Mouse (Mus musculus): ENCODE measurements around the gene Cryz.

The Cryz gene

DNA sequence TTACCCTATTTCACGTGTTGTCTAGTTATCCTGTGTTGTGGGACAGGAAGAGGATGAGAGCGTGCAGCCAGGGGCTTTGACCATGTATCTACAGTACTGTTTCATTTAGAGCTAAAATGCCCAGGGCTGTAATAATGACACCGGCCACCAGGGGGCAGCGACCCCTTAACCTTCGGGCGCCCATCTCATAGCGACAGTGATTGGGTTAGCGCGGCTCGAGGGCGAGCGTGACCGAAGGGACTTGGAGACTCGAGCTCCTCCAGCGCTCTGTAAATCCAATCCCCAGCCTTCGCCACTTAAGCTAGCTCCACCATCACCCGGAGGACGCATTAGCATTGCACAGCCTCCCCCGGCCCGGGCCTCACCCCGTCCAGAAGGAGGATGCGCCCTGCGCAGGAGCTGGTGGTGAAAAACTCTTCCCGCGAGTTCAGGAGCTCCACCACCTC is at the start of gene Cryz:
TSS of gene Cryz (plus strand) at position 224 of the 446 bp plus-strand sequence.
- DNase-seq, result peak; percentile 93

DNA sequence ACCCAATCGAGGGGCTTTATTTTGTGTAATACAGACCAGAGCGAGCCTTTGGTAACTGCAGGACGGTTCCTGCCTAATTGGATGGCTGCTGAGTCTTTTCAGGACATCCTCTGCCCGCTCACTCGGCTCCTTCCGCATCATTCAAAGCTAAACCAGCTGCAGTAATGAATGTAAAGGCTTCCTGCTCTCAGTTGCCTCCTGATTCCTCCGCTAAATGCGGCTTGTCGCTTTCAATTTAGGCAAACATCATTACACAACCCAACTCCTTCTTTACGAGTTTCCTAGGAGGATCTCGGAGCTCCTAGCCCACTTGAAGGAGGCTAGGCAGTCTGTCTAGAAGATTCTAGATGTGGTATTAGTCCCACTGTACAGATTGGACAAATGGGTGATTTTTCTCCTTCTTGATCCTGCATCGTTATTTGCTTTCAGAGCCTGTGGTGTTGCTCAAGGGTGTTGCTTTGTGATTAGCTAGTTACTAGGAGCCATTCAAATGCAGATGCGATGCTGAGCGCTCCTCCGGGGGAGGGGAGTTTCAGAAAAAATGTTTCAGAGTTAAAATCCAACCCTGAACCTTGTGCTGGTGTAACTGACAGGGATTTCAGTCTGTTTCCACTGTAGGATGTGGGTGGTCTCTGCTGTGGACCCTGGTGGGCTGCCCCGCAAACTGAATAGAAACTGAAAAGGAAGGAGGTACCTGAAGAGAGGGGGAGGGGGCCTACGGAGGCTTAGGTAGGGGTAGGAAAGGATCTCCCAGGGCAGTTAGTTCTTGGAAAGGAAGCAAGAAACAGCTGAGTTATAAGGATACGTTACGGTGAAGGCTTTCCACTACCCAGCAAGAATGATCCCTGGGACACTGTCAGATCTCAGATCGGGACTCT is 48.7 kb upstream of the Cryz start:
- DNase-seq, result no peak

DNA sequence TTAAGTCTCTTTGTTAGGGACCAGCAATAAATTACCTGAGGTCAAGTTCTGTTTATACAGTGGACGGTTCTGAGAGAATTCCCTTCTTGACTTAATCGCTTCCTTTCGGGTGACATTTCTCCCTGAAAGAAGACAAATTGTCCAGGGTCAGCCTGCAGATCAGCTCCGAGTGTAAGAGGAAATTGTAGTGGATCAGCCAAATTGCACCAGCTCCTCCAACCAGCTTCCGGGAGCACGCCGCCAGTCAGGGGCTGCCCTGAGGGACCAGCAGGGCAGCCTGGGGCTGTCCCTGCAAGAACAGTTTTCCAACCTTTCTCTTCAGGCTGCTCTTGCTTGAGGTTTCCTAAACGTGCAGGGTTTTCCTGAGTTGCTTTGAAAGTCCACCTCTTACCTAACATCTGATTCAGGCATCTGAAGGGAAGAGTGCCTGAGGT is 47.6 kb upstream of the Cryz start:
- DNase-seq, result no peak

DNA sequence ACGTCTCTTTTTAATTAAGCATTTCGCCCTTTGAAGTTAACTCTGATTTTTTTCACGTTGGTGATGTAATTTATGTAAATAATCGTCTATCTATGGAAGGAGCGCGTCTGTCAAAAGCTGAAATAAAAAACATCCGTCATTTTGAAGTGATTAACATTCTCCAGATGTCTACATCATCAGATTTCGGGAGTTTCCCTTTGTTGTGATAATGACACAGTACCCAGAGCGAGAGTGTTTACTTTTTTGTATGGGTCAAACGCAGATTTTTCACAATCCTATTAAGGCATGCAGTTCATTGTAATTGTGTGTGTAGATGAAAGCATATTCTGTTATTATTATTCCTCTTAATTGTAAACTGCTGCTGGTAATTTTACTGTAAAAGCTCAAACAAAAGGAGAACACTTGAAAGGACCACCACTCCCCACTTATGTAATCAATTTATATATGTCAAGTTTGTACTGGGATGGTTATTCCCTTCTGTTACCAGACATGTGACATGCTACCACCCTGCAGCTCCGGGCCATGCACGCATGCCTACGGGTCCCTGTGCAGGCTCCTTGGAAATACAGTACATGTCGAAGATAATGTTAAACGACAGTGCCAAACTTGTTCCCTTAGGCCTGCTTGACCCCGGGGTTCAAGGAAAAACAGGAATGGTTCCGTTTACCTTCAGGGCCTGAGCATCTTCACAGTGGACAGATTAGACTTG is 46.0 kb upstream of the Cryz start:
- DNase-seq, result no peak

DNA sequence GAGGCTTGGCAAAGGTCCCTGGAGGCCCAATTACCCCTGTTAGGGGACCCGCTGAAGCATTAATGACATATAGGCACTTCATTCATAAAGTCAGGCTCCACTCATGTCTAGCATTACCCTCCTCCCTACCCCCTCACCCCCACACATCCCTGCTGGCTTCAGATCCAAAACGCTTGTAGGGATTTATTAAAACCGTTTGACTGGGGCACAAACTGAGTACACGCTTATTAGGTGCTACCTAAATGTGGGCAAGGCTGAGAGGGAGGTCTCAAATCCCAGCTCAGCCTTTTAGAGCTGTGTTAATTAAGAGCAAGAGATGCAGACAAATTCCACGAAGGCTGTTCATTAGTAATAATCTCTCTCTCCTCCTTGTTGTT is 45.5 kb upstream of the Cryz start:
- DNase-seq, result no peak

DNA sequence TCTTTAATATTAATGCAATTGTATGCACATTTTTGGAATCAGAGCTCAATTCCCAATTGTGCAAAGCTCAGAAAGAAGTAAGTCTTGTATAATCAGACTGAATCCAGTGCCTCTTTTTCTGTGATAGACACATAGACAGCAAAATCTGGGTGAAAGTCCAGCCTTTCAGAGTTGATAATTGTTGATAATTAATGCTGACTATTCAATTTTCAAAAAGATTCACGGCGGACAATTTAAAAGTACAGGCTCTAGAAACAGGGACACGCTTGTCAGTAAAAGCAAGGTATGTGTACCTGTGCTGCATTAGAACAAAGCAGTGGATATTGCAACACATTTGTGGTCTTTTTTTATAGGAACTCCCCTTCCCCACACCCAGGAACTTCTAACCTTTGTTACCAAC is 34.3 kb upstream of the Cryz start:
- no peak for DNase-seq

DNA sequence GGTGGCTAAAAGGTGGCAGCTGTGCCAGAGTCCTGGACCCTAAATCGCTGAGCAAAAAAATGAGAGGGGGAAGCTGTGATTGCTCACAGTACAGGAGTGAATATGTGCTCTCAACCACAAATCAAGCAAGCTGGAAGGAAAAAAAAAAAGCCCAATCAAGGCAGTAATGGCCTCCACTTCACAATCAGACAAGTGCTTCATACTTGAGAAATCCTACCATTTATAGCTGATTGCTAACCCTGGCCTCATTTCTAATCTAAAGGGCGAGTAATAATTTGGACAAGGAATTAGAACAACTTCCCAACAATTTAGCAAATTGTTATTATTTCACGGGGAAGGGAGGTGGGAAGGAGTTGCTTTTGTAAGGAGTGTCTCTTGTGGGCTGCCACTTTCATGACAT is 31.1 kb upstream of the Cryz start:
- DNase-seq, result no peak

DNA sequence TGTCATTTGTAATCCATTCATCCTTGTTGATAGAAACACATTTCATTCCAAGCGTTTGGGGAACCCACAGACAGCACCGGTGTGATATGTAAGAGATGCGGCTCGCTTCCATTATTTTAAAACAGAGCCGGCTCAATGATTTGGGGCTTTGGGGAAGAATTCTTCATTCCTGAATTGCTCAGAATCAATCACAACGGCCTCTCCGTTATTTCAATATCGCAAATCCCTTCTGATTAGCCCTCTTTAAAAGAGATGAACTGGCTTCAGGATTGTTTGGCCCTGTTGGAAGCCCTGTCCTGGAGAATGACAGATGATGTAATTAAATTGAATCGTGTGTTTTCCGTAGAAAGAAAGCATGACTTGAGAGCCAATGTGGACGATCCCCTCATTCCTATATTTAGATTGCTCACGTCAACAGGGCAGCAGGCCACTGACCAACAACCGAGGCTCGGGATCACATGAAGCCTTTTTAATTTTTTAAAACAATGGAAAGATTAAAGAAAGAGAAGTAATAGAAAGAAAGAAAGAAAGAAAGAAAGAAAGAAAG is 26.4 kb upstream of the Cryz start:
- no peak for DNase-seq

DNA sequence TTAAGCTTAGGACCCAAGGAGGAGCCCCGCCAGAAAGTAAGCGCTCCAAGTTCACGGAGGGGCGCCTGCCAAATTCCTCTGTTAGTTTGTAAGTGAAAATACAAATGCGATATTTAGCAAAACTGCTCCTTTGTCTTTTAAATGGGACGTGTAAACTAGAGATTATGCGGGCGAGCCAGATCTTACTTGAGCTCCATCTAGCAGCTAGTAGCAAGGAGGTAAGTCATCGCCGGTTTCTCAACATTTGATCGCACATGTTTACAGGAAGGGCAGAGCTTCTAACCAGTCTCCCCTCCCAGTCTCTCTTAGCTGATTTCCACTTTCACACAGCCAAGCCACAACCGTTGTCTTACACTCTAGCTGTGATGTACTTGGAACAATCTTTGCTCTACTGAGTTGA is 25.7 kb upstream of the Cryz start:
- DNase-seq, result peak; percentile 6

DNA sequence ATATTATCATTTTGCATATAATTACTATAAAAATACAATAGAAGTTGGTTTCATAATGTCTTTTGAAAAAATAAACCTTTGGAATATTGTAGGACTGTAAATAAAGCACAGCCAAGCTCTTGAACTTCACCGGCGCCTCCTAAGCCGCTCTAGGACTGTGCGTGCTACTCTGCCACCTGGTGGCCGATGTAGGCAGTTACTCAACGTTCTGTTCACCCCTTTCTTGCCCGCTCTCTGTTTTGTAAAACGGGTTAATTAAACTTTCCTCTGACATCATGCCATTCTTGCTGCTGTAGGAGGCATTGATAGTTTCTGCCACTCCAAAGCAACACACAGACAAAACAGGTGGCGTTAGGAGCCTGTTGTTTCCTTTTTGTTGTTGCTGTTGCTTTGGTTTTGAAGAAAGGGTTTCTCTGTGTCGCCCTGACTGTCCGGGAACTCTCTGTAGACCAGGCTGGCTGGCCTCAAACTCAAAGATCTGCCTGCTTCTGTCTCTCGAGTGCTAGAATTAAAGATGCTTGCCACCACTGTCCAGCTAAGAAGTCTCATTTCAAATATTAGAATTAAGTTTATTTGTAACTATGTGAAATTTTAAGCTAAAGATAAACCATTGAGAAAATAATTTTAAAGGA is 24.1 kb upstream of the Cryz start:
- peak; percentile 79 for DNase-seq

DNA sequence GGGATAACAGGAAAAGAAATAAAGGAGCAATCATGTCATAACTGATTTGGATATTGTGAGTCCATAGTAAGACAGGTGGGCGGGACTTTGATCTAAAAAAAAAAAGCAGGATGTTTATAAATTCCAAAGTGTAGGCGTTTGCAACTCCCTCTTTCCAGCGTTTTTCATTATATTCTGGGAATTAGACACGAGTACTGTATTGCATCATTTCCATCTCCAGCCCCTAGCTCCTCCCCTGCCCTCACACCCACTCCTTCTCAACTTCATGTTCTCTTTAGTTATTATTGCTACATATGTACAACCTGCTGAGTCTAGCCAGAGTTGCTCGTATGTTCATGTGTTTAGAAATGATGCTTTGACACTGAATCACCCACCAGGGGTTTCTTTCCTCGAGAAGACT is 22.8 kb upstream of the Cryz start:
- DNase-seq, result no peak

DNA sequence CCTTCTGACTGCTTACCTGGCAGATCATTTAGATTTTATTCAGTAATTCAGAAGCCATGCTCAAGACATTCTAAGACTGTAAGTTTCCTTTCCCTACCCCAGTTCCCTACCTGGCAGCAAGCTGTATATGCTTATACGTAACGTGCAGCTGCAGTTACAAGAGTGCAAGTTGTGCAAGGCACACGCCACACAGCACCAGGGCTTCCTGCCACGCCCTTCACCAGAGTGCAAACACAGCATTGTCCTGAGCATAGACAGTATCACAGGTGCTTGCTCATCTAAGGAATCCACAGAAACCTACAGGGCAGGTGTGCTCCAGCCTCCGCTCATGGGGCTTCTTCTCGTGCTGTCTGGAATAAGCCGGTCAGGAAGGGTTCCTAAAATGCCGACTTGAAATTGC is 18.6 kb upstream of the Cryz start:
- DNase-seq, result no peak

DNA sequence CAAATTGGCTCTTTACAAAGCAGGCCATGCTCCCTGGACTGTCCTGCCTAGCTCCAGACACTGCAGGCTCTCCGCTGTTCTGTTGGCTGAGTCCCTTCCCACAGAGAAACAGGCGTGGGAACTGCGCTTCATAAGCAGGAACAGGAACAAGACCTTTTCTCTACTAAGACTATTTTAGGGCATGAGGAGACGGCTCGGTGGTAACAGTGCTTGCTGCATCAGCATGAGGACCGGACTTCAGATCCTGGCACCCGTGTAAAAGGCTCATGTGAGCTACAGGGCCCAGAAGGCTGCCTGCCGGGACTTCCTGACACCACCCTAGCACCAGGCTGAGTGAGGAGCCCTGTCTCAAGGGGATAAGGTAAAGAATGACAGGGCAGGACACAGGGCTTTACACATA is 12.2 kb upstream of the Cryz start:
- no peak for DNase-seq

DNA sequence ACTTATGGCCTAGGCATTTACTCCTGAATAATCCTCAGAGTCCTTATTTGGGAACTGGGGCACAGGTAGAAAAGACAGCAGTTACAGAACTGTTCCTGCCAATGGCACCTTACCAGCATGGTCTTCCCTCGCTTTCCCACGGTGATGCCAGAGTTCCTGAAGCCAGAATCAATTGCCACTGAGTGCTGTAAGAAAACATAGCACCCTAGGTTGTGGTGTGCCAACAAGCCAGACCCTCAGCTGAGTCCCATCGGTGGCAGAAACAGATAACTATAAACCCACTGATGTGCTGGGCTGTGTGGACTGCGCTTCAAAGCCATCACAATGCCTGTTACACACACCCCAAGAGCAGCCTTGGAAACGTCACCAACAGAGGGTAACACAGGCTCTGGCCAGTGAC is 5.5 kb upstream of the Cryz start:
- no peak for DNase-seq

DNA sequence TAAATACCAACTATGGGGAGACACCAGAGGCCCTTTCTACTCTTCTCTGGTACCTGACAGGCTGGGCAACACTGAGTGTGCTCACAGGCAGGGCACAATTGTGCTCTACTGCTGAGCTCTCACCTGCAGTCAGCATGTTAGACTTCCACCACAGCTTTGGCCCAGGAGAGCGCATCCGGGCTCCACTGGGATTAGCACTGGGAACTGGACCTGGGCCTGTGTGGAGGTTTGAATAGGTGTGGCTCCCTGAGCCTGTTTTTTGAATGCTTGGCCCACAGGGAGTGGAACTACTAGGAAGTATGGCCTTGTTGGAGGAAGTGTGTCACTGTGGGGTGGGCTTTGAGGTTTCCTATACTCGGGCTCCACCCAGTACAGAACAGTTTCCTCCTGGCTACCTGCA is 4.9 kb upstream of the Cryz start:
- DNase-seq, result no peak

DNA sequence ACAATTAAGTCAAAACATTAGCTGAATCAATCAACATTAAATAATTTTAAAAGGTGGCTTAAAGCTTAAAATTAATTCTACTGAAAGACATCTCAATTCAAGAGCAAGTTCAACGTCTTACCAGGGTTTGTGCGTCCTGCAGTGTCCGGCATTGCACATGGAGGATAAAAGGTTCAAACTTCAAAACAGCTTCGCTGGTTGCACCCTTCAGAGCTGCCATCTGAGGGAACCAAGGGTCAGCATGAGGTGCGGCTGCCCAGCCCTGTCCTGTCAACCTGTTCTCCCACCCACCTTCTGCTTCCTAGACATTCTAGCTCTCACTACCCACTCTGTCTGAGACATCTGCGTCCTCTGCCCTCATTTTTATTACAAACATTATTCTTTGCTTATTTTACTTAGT is 2.9 kb upstream of the Cryz start:
- no peak for DNase-seq

DNA sequence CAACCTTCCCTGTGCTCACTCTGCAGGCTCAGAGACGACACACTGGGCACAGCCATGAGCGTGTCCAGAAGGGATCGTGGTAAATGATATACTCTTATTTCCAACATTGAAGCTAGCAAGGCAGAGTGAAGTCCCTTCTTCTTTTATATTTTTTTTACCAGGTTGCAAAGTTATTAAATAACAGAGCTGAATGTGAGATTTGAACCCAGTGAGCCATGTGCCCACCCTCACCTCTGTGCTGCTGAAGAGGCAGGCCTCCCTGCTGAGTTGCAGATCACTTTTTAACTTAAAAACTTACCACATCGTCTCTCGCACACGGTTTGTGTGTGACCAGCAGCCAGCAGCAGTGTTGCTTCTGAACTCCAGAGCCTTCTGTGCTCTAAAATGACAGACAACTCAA is 2.4 kb upstream of the Cryz start:
- DNase-seq, result no peak

DNA sequence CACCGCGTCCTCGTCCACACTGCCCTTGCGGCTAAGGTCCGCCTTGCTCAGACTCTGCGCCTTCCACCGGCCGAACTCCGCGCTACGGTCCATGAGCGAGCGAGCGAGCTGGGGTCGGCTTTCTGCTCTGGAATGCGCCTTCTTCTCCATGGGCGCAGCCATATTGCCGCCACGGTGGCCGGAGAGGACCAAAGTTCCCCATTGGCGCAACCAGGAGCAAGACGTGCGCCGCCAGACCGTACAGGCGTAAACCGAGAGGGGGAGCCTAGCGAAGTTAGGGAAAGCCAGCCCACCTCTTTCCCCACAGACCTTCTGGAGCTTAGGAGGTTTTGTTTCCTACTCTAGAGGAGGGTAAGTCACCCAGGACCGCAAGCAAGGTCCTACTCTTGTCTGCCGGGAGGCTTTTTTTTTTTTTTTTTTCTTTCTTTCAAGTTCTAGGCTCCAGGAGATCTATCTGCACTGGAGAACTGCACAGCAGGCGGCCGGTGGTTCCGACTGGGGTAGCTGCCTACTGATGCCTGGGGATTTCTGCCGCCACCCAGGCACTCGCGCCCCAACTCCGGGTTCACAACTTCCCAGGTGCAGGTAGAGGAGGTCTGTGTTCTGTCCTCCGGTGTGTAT is 533 bp downstream of the Cryz start, which contains the start of gene Tyw3:
TSS of gene Tyw3 (minus strand) at position 171 of the 621 bp plus-strand sequence.
- DNase-seq, result peak; percentile 99

DNA sequence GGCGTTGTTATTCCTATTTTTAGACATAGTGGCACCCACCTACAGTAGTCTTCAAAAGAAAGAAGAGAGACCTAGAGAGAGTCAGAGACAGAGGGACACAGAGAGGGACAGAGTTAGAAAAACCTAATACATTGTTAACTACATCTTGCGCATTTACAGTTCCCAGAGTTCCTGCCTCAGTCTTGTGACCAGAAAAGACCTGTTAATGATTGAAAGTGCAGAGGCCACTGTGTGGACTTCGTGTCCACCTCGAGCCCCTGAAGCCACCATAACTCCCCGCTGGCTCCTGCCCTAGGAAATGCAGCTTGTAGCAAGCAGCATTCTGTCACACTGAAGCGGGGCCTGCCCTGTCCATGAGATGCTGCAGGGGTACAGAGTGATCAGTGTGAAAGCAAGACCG is 1.1 kb downstream of the Cryz start:
- no peak for DNase-seq

DNA sequence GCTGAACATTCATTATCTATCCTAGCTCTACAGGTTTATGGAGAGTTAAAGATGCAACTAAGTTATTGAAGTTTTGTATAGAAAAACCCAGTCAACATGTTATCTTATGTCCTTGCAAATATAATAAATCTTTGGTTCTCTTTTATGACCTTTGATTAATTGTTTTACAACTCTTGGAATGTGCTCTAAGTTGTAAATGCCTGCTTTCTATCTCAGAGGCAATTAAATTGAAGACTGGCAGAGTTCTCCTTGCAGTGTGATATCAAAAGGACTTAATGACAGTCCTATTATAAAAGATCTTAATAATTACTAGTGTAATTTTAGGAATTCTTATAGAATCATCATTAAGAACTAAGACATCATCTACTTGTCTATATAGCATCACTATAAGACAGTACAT is 5.6 kb downstream of the Cryz start:
- DNase-seq, result no peak

DNA sequence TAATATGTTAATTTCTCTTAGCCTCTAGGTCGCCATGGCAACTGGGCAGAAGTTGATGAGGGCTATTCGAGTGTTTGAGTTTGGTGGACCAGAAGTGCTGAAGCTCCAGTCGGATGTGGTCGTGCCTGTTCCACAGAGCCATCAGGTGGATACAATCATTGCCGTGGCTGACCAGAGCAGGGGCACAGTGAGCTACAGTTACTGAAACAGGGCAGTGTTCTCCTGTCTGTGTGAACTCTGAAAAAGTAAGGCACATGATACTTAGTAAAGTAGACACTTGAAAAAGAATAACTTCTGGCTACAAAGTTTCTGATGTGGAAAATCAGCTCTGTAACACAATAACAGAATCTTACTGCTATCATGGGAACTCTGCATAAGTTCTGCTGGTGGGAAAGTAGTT is 8.4 kb downstream of the Cryz start:
- DNase-seq, result no peak

DNA sequence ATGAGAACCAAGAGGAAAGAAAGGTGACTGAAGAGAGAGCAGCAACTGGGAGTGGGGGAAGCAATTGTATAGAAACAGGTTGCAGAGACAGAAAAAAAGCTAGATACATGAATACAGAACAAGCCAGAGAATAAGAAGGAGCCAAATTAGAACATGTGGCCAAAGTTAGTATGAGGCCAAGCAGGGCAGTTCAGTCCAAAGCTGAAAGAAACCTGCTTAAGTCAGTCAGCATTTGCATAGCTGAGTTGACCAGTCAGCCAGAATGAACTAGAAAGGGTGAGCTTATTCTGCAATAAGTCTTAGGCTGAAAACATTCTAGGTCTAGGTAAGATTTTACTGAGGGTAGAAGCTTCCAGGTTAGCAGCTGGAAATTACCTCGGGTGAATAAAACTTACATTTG is 11.4 kb downstream of the Cryz start:
- DNase-seq, result no peak

DNA sequence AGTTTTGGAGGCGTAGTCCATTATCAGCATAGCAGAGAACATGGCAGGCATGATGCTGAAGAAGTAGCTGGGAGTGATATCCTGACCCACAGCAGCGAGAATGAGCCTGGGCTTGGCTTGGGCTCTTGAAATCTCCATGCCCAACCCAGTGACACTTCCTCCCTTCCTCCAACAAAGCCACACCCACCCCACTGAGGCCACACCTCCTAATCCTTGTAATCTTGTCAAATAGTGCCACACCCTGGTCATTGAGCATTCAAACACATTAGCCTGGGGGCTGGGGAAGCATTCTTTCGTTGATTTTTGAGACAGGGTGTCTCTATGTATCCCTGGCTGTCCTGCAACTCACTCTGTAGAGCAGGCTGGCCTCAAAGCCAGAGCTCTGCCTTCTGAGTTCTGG is 15.4 kb downstream of the Cryz start:
- DNase-seq, result no peak

Measured in lung, postnatal 14 days (tissue).